17 mouse cellular contexts compared by ENCODE assay signal in genomic region chr14:8297889-8298293, GRCm38 (mm10). TPM values are rescaled to one million over a fixed set of nuclear protein-coding genes. Genes with fewer than 3 reads are reported as not detected.
DNase-seq lines count a peak whose midpoint lies in the region; ATAC-seq and TF ChIP-seq lines count a peak whose summit lies in the region.
"Had no signal": no experiment of that assay in that cellular context is flagged by ENCODE, and none has a peak within 500 bp of the region (broad histone marks: within the 10 kb centered on the region; RNA-seq: fewer than 3 reads in every experiment).

No protein-coding gene starts in this region.

- peak; percentile 24 for DNase-seq in right cerebral cortex, postnatal 25 days
- no peak for DNase-seq in right cerebral cortex, adult 18-20 months
- DNase-seq in hindbrain, postnatal 0 days (ENCODE audit: low spot score): no peak
- DNase-seq: heart, postnatal 36 days; thymus, postnatal 4 days had no signal

- TF ChIP-seq CTCF in intestine, postnatal 0 days (IDR thresholded peaks at IDR 0.05; ENCODE audit: low read depth): no peak
- TF ChIP-seq CTCF in hindbrain, postnatal 0 days (IDR thresholded peaks at IDR 0.05; ENCODE audit: low read depth): no peak

- H3K4me1 ChIP-seq in intestine, embryonic 15.5 days (replicated peaks): no peaks in the 10 kb centered on the region
- H3K4me1 ChIP-seq in intestine, postnatal 0 days (replicated peaks; ENCODE audit: control insufficient read depth, insufficient read depth, low read length): no peaks in the 10 kb centered on the region
- no peaks in the 10 kb centered on the region; the same call in 1 of the 2 replicates for H3K4me1 ChIP-seq in intestine, embryonic 16.5 days (ENCODE audit: control insufficient read depth, insufficient read depth, low read length)
- no peaks in the 10 kb centered on the region for H3K4me1 ChIP-seq in hindbrain, postnatal 0 days (ENCODE audit: insufficient read depth, low read length)
- H3K4me1 ChIP-seq: midbrain, embryonic 13.5 days had no signal

- no peak for TF ChIP-seq POLR2A in myocyte (IDR thresholded peaks at IDR 0.05; ENCODE audit: insufficient read length, low read depth)

- no peak overlapping the region for H3K4me3 ChIP-seq in intestine, embryonic 15.5 days (replicated peaks)
- no peak overlapping the region for H3K4me3 ChIP-seq in intestine, postnatal 0 days (ENCODE audit: low read depth, low read length)
- H3K4me3 ChIP-seq in intestine, embryonic 16.5 days (ENCODE audit: low read length): no peak overlapping the region
- H3K4me3 ChIP-seq in myocyte: no peak overlapping the region
- no peak overlapping the region for H3K4me3 ChIP-seq in hindbrain, postnatal 0 days (ENCODE audit: low read length)
- H3K4me3 ChIP-seq: midbrain, embryonic 13.5 days had no signal

- WGBS in intestine, embryonic 15.5 days: 66% methylated on average over 5 of the region's 5 CpGs
- WGBS in intestine, postnatal 0 days: 71% methylated on average over 5 of the region's 5 CpGs
- 62% methylated on average over 5 of the region's 5 CpGs for WGBS in intestine, embryonic 16.5 days
- WGBS in hindbrain, postnatal 0 days: 72% methylated on average over 5 of the region's 5 CpGs

- no peak overlapping the region for H3K4me2 ChIP-seq in intestine, embryonic 15.5 days (replicated peaks)
- H3K4me2 ChIP-seq in intestine, postnatal 0 days (replicated peaks; ENCODE audit: low read depth): no peak overlapping the region
- H3K4me2 ChIP-seq in intestine, embryonic 16.5 days (ENCODE audit: low read depth, low read length): no peak overlapping the region
- peak overlapping the region; percentile 27 for H3K4me2 ChIP-seq in myocyte (ENCODE audit: low read depth)
- no peak overlapping the region for H3K4me2 ChIP-seq in hindbrain, postnatal 0 days (ENCODE audit: low read depth, low read length)
- H3K4me2 ChIP-seq: midbrain, embryonic 13.5 days had no signal

- H3K36me3 ChIP-seq in intestine, embryonic 15.5 days: no peaks in the 10 kb centered on the region
- no peaks in the 10 kb centered on the region for H3K36me3 ChIP-seq in intestine, postnatal 0 days (ENCODE audit: control insufficient read depth, insufficient read depth)
- H3K36me3 ChIP-seq in intestine, embryonic 16.5 days (ENCODE audit: control insufficient read depth, insufficient read depth, low read length): no peaks in the 10 kb centered on the region
- H3K36me3 ChIP-seq in myocyte (ENCODE audit: control insufficient read depth, insufficient read depth): no peaks in the 10 kb centered on the region
- H3K36me3 ChIP-seq in hindbrain, postnatal 0 days (ENCODE audit: insufficient read depth, low read length): no peaks in the 10 kb centered on the region
- H3K36me3 ChIP-seq: midbrain, embryonic 13.5 days had no signal

- H3ac ChIP-seq in myocyte (ENCODE audit: control insufficient read depth, insufficient read length): no peak overlapping the region

- no peak overlapping the region for H3K9ac ChIP-seq in intestine, embryonic 15.5 days
- H3K9ac ChIP-seq in intestine, postnatal 0 days (ENCODE audit: low read depth, low read length): no peak overlapping the region
- no peak overlapping the region for H3K9ac ChIP-seq in intestine, embryonic 16.5 days (ENCODE audit: low read depth, low read length)
- no peak overlapping the region for H3K9ac ChIP-seq in hindbrain, postnatal 0 days (replicated peaks; ENCODE audit: low read length)
- H3K9ac ChIP-seq: midbrain, embryonic 13.5 days had no signal

- ATAC-seq in intestine, embryonic 15.5 days: peak; percentile 39; the same call in 1 of the 2 replicates
- no peak for ATAC-seq in intestine, postnatal 0 days
- ATAC-seq in intestine, embryonic 16.5 days: peak; percentile 21; the same call in 1 of the 2 replicates
- no peak for ATAC-seq in hindbrain, postnatal 0 days
- ATAC-seq in monocyte, adult 5-6 weeks (replicated peaks; ENCODE audit: insufficient number of reproducible peaks, low FRiP score, low TSS enrichment, poor library complexity, severe bottlenecking): no peak
- ATAC-seq: forebrain, embryonic 16.5 days; midbrain, embryonic 13.5 days had no signal

- H3K9me3 ChIP-seq in intestine, embryonic 15.5 days: no peaks in the 10 kb centered on the region
- no peaks in the 10 kb centered on the region for H3K9me3 ChIP-seq in intestine, postnatal 0 days (ENCODE audit: control insufficient read depth)
- H3K9me3 ChIP-seq in intestine, embryonic 16.5 days (ENCODE audit: control insufficient read depth, low read length): no peaks in the 10 kb centered on the region
- H3K9me3 ChIP-seq in hindbrain, postnatal 0 days (ENCODE audit: low read length): no peaks in the 10 kb centered on the region
- H3K9me3 ChIP-seq: midbrain, embryonic 13.5 days had no signal

- H3K27me3 ChIP-seq in intestine, embryonic 15.5 days (replicated peaks): no peaks in the 10 kb centered on the region
- no peaks in the 10 kb centered on the region for H3K27me3 ChIP-seq in intestine, postnatal 0 days (replicated peaks; ENCODE audit: control insufficient read depth, insufficient read depth, low read length)
- no peaks in the 10 kb centered on the region for H3K27me3 ChIP-seq in intestine, embryonic 16.5 days (replicated peaks; ENCODE audit: control insufficient read depth, insufficient read depth, low read length)
- H3K27me3 ChIP-seq in myocyte (ENCODE audit: control insufficient read depth, insufficient read depth, insufficient read length): no peaks in the 10 kb centered on the region
- H3K27me3 ChIP-seq in hindbrain, postnatal 0 days (ENCODE audit: insufficient read depth, low read length): no peaks in the 10 kb centered on the region
- H3K27me3 ChIP-seq: midbrain, embryonic 13.5 days had no signal

- no peak overlapping the region for H3K27ac ChIP-seq in intestine, embryonic 15.5 days
- no peak overlapping the region for H3K27ac ChIP-seq in intestine, postnatal 0 days (ENCODE audit: low read depth, low read length)
- no peak overlapping the region for H3K27ac ChIP-seq in intestine, embryonic 16.5 days (ENCODE audit: low read length)
- H3K27ac ChIP-seq in hindbrain, postnatal 0 days: no peak overlapping the region
- H3K27ac ChIP-seq: midbrain, embryonic 13.5 days had no signal

- no peaks in the 10 kb centered on the region for H3K79me2 ChIP-seq in myocyte (ENCODE audit: control insufficient read depth, insufficient read depth)

TF ChIP-seq in myocyte, 11 proteins besides CTCF, POLR2A, EP300 and RAD21:
- TF ChIP-seq MYOD1 (IDR thresholded peaks at IDR 0.05; ENCODE audit: control insufficient read depth in 1 of 3, insufficient read length in 2 of 3, low read depth in 2 of 3): peak in 2 of 3 experiments; percentile 51 to 71
- TF ChIP-seq MYOG (IDR thresholded peaks at IDR 0.05; ENCODE audit: control insufficient read depth in 1 of 3, insufficient read depth in 1 of 3, insufficient read length in 2 of 3, low read depth in 2 of 3): peak in 1 of 3 experiments; percentile 80
- no peak for TF ChIP-seq TCF3 (IDR thresholded peaks at IDR 0.05; ENCODE audit: insufficient read length, low read depth)
- TF ChIP-seq REST (IDR thresholded peaks at IDR 0.05; ENCODE audit: insufficient read depth, insufficient read length): no peak
- no peak for TF ChIP-seq MAX (IDR thresholded peaks at IDR 0.05; ENCODE audit: low read depth)
TF ChIP-seq in myocyte: peak in this region for 2.

RNA-seq across cellular contexts. Expression of gene Fam107a, which starts 19.9 kb away (rescaled TPM):
- polyA plus RNA-seq in intestine, embryonic 15.5 days (2015; fragmentation: Nextera tagmentation; extraction: Ambion mirVana): 0.43 and 0.44 TPM in 2 replicates
- polyA plus RNA-seq in intestine, postnatal 0 days (2015; fragmentation: Nextera tagmentation; extraction: Ambion mirVana): 0.16 TPM in 2 replicates
- polyA plus RNA-seq in intestine, embryonic 16.5 days (2015; fragmentation: Nextera tagmentation; extraction: Ambion mirVana): 0.21 and 0.24 TPM in 2 replicates
- 4.5 TPM for polyA plus RNA-seq in myocyte (2012; fragmentation: generic; extraction: Trizol)
- total RNA-seq in hindbrain, postnatal 0 days (2014; rRNA removed): 8.8 and 11.4 TPM in 2 replicates
- 0.80 and 0.83 TPM in 2 replicates for polyA plus RNA-seq in hindbrain, postnatal 0 days (2015; fragmentation: Nextera tagmentation; extraction: Ambion mirVana)
- total RNA-seq in monocyte, adult 5-6 weeks (2017): not detected in 3 replicates
- total RNA-seq: CH12.LX; common myeloid progenitor, adult 5-6 weeks; granulocyte monocyte progenitor cell, adult 5-6 weeks had no signal

RNA-seq across cellular contexts. Expression of gene Acox2, which starts 38.7 kb away (rescaled TPM):
- polyA plus RNA-seq in intestine, embryonic 15.5 days (2015; fragmentation: Nextera tagmentation; extraction: Ambion mirVana): 0.88 and 0.91 TPM in 2 replicates
- 9.3 and 10.8 TPM in 2 replicates for polyA plus RNA-seq in intestine, postnatal 0 days (2015; fragmentation: Nextera tagmentation; extraction: Ambion mirVana)
- polyA plus RNA-seq in intestine, embryonic 16.5 days (2015; fragmentation: Nextera tagmentation; extraction: Ambion mirVana): 1.1 and 1.4 TPM in 2 replicates
- polyA plus RNA-seq in myocyte (2012; fragmentation: generic; extraction: Trizol): 2.1 TPM
- 0.50 TPM in 1 of 2 replicates, not detected in the other for total RNA-seq in hindbrain, postnatal 0 days (2014; rRNA removed)
- 0.30 and 0.41 TPM in 2 replicates for polyA plus RNA-seq in hindbrain, postnatal 0 days (2015; fragmentation: Nextera tagmentation; extraction: Ambion mirVana)
- not detected in 3 replicates for total RNA-seq in monocyte, adult 5-6 weeks (2017)
- total RNA-seq: CH12.LX; common myeloid progenitor, adult 5-6 weeks; granulocyte monocyte progenitor cell, adult 5-6 weeks; left cerebral cortex, postnatal 36 days had no signal
- polyA plus RNA-seq: midbrain, embryonic 13.5 days; neural tube, embryonic 14.5 days had no signal

Comparison
In these comparisons a context has a peak if more than half of its experiments do, and no peak if none do; other contexts are left out.
1. ATAC-seq: peak in intestine, embryonic 15.5 days (single experiment) and intestine, embryonic 16.5 days (single experiment); none in intestine, postnatal 0 days (single experiment), hindbrain, postnatal 0 days (single experiment) and monocyte, adult 5-6 weeks (single experiment).